Mouse (Mus musculus): Measurements from ENCODE around the gene Palm3.

DNA sequence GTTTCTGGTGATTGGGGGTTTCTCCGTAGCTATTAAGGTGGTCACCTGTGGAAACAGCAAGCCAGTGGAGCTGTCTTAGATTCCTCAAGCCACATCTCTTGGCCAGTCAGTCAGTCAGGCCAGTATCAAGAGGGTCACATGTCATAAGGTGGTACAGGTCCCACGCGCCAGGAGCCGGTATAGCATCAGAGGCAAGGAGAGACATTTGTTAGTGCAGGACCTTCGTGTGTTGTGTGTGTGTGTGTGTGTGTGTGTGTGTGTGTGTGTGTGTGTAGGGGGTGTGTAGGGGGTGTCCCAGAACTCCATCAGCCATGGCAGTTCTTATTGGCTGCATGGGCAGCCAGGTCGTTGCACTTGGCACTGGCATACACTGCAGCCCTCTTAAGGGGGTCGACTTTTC, 46.6 kb downstream of the Palm3 start:
- TF ChIP-seq CTCF (IDR thresholded peaks at IDR 0.05; ENCODE audit: borderline replicate concordance, control insufficient read depth, extremely low read depth, insufficient read depth, low read length, poor library complexity) (no peak), POLR2A (IDR thresholded peaks at IDR 0.05; ENCODE audit: control insufficient read depth, extremely low read depth, insufficient read depth, low read length, poor library complexity) (no peak)

All from thymus, adult 2 months (tissue).